Mouse (Mus musculus) hindbrain, postnatal 0 days (tissue): Measurements from ENCODE around the gene Unc5cl. TPM values are rescaled to one million over a fixed set of nuclear protein-coding genes. Genes with fewer than 3 reads are reported as not detected.

ENCODE experiments used
- ATAC-seq: fragments of 200-750 bp; cut with Nextera tagmentation; 2 replicates; pipeline ENCODE4 v1.8.0; 2017; ENCODE audit warnings: mild to moderate bottlenecking, moderate TSS enrichment, moderate library complexity
- DNase-seq: peaks from one replicate; pipeline ENCODE4 v3.0.0-alpha.2; 2015; ENCODE audit warnings: low spot score
- H3K27ac ChIP-seq: fragments of 300-500 bp; sonication (generic); 2 replicates; pipeline ENCODE4 v1.5.1; 2014; ENCODE audit warnings: mild to moderate bottlenecking
- H3K27me3 ChIP-seq: fragments of 300-500 bp; sonication (generic); 2 replicates; pipeline ENCODE4 v1.6.1; 2014; ENCODE audit warnings: low read length, mixed read lengths; ENCODE audit not compliant: insufficient read depth
- H3K36me3 ChIP-seq: fragments of 300-500 bp; sonication (generic); 2 replicates; pipeline ENCODE4 v1.6.1; 2014; ENCODE audit warnings: low read length, mixed read lengths; ENCODE audit not compliant: insufficient read depth
- H3K4me1 ChIP-seq: fragments of 300-500 bp; sonication (generic); 2 replicates; pipeline ENCODE4 v1.6.1; 2014; ENCODE audit warnings: antibody characterized with exemption, low read length, mixed read lengths; ENCODE audit not compliant: insufficient read depth
- H3K4me2 ChIP-seq: fragments of 300-500 bp; sonication (generic); 2 replicates; pipeline ENCODE4 v1.6.1; 2014; ENCODE audit warnings: low read depth, mild to moderate bottlenecking, low read length, moderate library complexity, mixed read lengths
- H3K4me3 ChIP-seq: fragments of 300-500 bp; sonication (generic); 2 replicates; pipeline ENCODE4 v1.5.1; 2014; ENCODE audit warnings: low read length
- H3K9ac ChIP-seq: fragments of 300-500 bp; sonication (generic); replicated peaks from 2 replicates; pipeline ENCODE4 v1.6.1; 2014; ENCODE audit warnings: mild to moderate bottlenecking, low read length, moderate library complexity, mixed read lengths
- H3K9me3 ChIP-seq: fragments of 300-500 bp; sonication (generic); 2 replicates; pipeline ENCODE4 v1.6.1; 2016; ENCODE audit warnings: low read length, mixed read lengths
- CTCF ChIP-seq: IDR thresholded peaks from 2 replicates; pipeline ENCODE4 v1.5.1; 2016; ENCODE audit warnings: antibody characterized with exemption, control low read depth, low read depth
- WGBS: fragments of 180-500 bp; shearing (Covaris S2); extraction: QIAGEN DNeasy Blood & Tissue Kit; methylation state at CpG from one replicate; pipeline ENCODE4 v1.1.7; 2014; 5-methylcytosine and 5-hydroxymethylcytosine counted together
- polyA plus RNA-seq: library from polyadenylated mRNA; unstranded; fragments of >200 nt; fragmentation: Nextera tagmentation; extraction: Ambion mirVana; gene quantifications from 2 replicates; pipeline ENCODE4 v1.2.1, GENCODE M21; 2015
- total RNA-seq: library from RNA; depleted of rRNA; stranded (reverse); fragments of >200 nt; gene quantifications from 2 replicates; pipeline ENCODE4 v1.2.3, GENCODE M21; 2014

Unc5cl gene
- total and polyA plus RNA-seq, 2 experiments from 2014 or later = 0.13 to 0.26 TPM

- Histone ChIP-seq H3K27ac (no peak overlapping the region), H3K4me1 (peaks cover 3% of the 10 kb centered on the region), H3K36me3 (no peaks in the 10 kb centered on the region), H3K4me2 (no peak overlapping the region), H3K9ac (no peak overlapping the region), H3K27me3 (no peaks in the 10 kb centered on the region), H3K4me3 (no peak overlapping the region), H3K9me3 (no peaks in the 10 kb centered on the region)
- DNase-seq (no peak), ATAC-seq (no peak)
- no peak for TF ChIP-seq CTCF
- WGBS = 87% methylated on average over 7 of the region's 7 CpGs
Observed at GRCm38 (mm10) chr17:48557823-48558715, 103.4 kb downstream of the Unc5cl start.

- H3K4me2 ChIP-seq = no peak overlapping the region
- H3K4me1 ChIP-seq = no peaks in the 10 kb centered on the region
- no peak overlapping the region for H3K27ac ChIP-seq
- H3K4me3 ChIP-seq = no peak overlapping the region
- H3K36me3 ChIP-seq = no peaks in the 10 kb centered on the region
- WGBS = 89% methylated on average over 8 of the region's 8 CpGs
- no peaks in the 10 kb centered on the region for H3K27me3 ChIP-seq
- H3K9ac ChIP-seq = no peak overlapping the region
- no peak for TF ChIP-seq CTCF
- ATAC-seq (no peak), DNase-seq (no peak)
- no peaks in the 10 kb centered on the region for H3K9me3 ChIP-seq
Observed at GRCm38 (mm10) chr17:48564931-48565330, 110.2 kb downstream of the Unc5cl start.

GRCm38 (mm10) chr17:48569656-48570055 lies 115.0 kb downstream of the Unc5cl start:
- DNase-seq = no peak
- H3K4me3 ChIP-seq = no peak overlapping the region
- 87% methylated on average over 4 of the region's 4 CpGs for WGBS
- H3K9me3 ChIP-seq = no peaks in the 10 kb centered on the region
- no peaks in the 10 kb centered on the region for H3K4me1 ChIP-seq
- ATAC-seq = no peak
- TF ChIP-seq CTCF = no peak
- H3K27ac ChIP-seq = no peak overlapping the region
- no peak overlapping the region for H3K9ac ChIP-seq
- H3K4me2 ChIP-seq = no peak overlapping the region
- H3K36me3 ChIP-seq = no peaks in the 10 kb centered on the region
- no peaks in the 10 kb centered on the region for H3K27me3 ChIP-seq

GRCm38 (mm10) chr17:48581153-48581552 lies 126.5 kb downstream of the Unc5cl start:
- no peak for TF ChIP-seq CTCF
- H3K36me3 ChIP-seq = no peaks in the 10 kb centered on the region
- H3K4me1 ChIP-seq = no peaks in the 10 kb centered on the region
- no peak overlapping the region for H3K4me2 ChIP-seq
- no peak for ATAC-seq
- no peak overlapping the region for H3K27ac ChIP-seq
- no peaks in the 10 kb centered on the region for H3K27me3 ChIP-seq
- no peaks in the 10 kb centered on the region for H3K9me3 ChIP-seq
- WGBS = 85% methylated on average over 5 of the region's 5 CpGs
- H3K4me3 ChIP-seq = no peak overlapping the region
- no peak overlapping the region for H3K9ac ChIP-seq
- no peak for DNase-seq

- TF ChIP-seq CTCF = no peak
- Histone ChIP-seq H3K36me3 (no peaks in the 10 kb centered on the region), H3K27ac (no peak overlapping the region), H3K9me3 (no peaks in the 10 kb centered on the region), H3K4me1 (no peaks in the 10 kb centered on the region), H3K4me3 (0 out of 2 replicates have a peak overlapping the region, but pooled peaks have one; percentile 2), H3K27me3 (no peaks in the 10 kb centered on the region), H3K9ac (no peak overlapping the region), H3K4me2 (peak overlapping the region; percentile 46)
- 34% methylated on average over 14 of the region's 14 CpGs for WGBS
- ATAC-seq (no peak), DNase-seq (peak; percentile 24)
Observed at GRCm38 (mm10) chr17:48582486-48582990, 127.8 kb downstream of the Unc5cl start.

GRCm38 (mm10) chr17:48583401-48583800 lies 128.7 kb downstream of the Unc5cl start:
- H3K4me2 ChIP-seq = no peak overlapping the region
- no peaks in the 10 kb centered on the region for H3K36me3 ChIP-seq
- WGBS = 61% methylated on average over 11 of the region's 11 CpGs
- no peak overlapping the region for H3K4me3 ChIP-seq
- H3K4me1 ChIP-seq = no peaks in the 10 kb centered on the region
- H3K27me3 ChIP-seq = no peaks in the 10 kb centered on the region
- H3K27ac ChIP-seq = no peak overlapping the region
- no peak for TF ChIP-seq CTCF
- H3K9me3 ChIP-seq = no peaks in the 10 kb centered on the region
- ATAC-seq = no peak
- no peak for DNase-seq
- no peak overlapping the region for H3K9ac ChIP-seq

GRCm38 (mm10) chr17:48585902-48586359 lies 131.2 kb downstream of the Unc5cl start:
- DNase-seq = peak; percentile 47
- H3K9ac ChIP-seq = no peak overlapping the region
- no peaks in the 10 kb centered on the region for H3K27me3 ChIP-seq
- no peaks in the 10 kb centered on the region for H3K9me3 ChIP-seq
- H3K4me2 ChIP-seq = peak overlapping the region; percentile 47
- WGBS = 10% methylated on average over 14 of the region's 14 CpGs
- no peak for TF ChIP-seq CTCF
- peak overlapping the region; percentile 22 for H3K4me3 ChIP-seq
- H3K36me3 ChIP-seq = no peaks in the 10 kb centered on the region
- H3K27ac ChIP-seq = no peak overlapping the region; the same call in 1 of the 2 replicates
- H3K4me1 ChIP-seq = no peaks in the 10 kb centered on the region
- peak; percentile 82 for ATAC-seq
